Mouse (Mus musculus): ENCODE results near the gene Lpp. TPM values are rescaled to one million over a fixed set of nuclear protein-coding genes. Genes with fewer than 3 reads are reported as not detected.

Gene Lpp
- total and polyA plus RNA-seq, 3 experiments: not detected

GRCm38 (mm10) chr16:24756141-24756540 lies 362.8 kb downstream of the Lpp start:
- H3K9ac ChIP-seq (ENCODE audit: control insufficient read depth, low read depth, low read length, poor library complexity, severe bottlenecking): no peak overlapping the region
- H3K27ac ChIP-seq (ENCODE audit: control insufficient read depth, low read depth, low read length): no peak overlapping the region
- DNase-seq (ENCODE audit: low read depth, low spot score): no peak
- TF ChIP-seq TCF12 (IDR thresholded peaks at IDR 0.05; ENCODE audit: low read depth, low read length) (no peak), JUND (IDR thresholded peaks at IDR 0.05; ENCODE audit: low read depth, low read length) (no peak), GABPA (IDR thresholded peaks at IDR 0.05; ENCODE audit: low read depth, low read length) (no peak), NELFE (IDR thresholded peaks at IDR 0.05; ENCODE audit: low read depth, low read length) (no peak), CHD2 (IDR thresholded peaks at IDR 0.05; ENCODE audit: low read length) (no peak), MAZ (IDR thresholded peaks at IDR 0.05; ENCODE audit: low read depth, low read length) (no peak), NRF1 (IDR thresholded peaks at IDR 0.05; ENCODE audit: insufficient read depth, low read depth, low read length, poor library complexity, severe bottlenecking) (no peak)
- H3K4me1 ChIP-seq (ENCODE audit: control insufficient read depth in 1 of 2, insufficient read depth in 2 of 2, low read length in 2 of 2): no peaks in the 10 kb centered on the region
- H3K36me3 ChIP-seq (ENCODE audit: control insufficient read depth in 1 of 2, insufficient read depth in 2 of 2, low read length in 2 of 2): no peaks in the 10 kb centered on the region
- H3K27me3 ChIP-seq (ENCODE audit: control insufficient read depth in 1 of 2, insufficient read depth in 2 of 2, low read length in 2 of 2): no peaks in the 10 kb centered on the region
- H3K9me3 ChIP-seq (replicated peaks; ENCODE audit: insufficient read depth, low read length): no peaks in the 10 kb centered on the region
- H3K4me3 ChIP-seq (ENCODE audit: control insufficient read depth in 1 of 2, insufficient read depth in 1 of 2, low read depth in 2 of 2, low read length in 2 of 2): no peak overlapping the region
- H3K79me2 ChIP-seq (ENCODE audit: control insufficient read depth, insufficient read depth, low read length, poor library complexity): no peaks in the 10 kb centered on the region

- Histone ChIP-seq H3K9ac (ENCODE audit: control insufficient read depth, low read depth, low read length, poor library complexity, severe bottlenecking) (no peak overlapping the region), H3K27me3 (ENCODE audit: control insufficient read depth in 1 of 2, insufficient read depth in 2 of 2, low read length in 2 of 2) (no peaks in the 10 kb centered on the region), H3K79me2 (ENCODE audit: control insufficient read depth, insufficient read depth, low read length, poor library complexity) (no peaks in the 10 kb centered on the region), H3K4me1 (ENCODE audit: control insufficient read depth in 1 of 2, insufficient read depth in 2 of 2, low read length in 2 of 2) (no peaks in the 10 kb centered on the region), H3K9me3 (replicated peaks; ENCODE audit: insufficient read depth, low read length) (no peaks in the 10 kb centered on the region), H3K27ac (ENCODE audit: control insufficient read depth, low read depth, low read length) (no peak overlapping the region), H3K36me3 (ENCODE audit: control insufficient read depth in 1 of 2, insufficient read depth in 2 of 2, low read length in 2 of 2) (no peaks in the 10 kb centered on the region), H3K4me3 (ENCODE audit: control insufficient read depth in 1 of 2, insufficient read depth in 1 of 2, low read depth in 2 of 2, low read length in 2 of 2) (no peak overlapping the region)
- no peak for TF ChIP-seq RAD21 (IDR thresholded peaks at IDR 0.05; ENCODE audit: low read depth, low read length)
- TF ChIP-seq MEF2A (IDR thresholded peaks at IDR 0.05; ENCODE audit: extremely low read depth, insufficient replicate concordance, low read depth, low read length, poor library complexity, severe bottlenecking): no peak
- TF ChIP-seq GABPA (IDR thresholded peaks at IDR 0.05; ENCODE audit: low read depth, low read length): no peak
- no peak for TF ChIP-seq HCFC1 (IDR thresholded peaks at IDR 0.05; ENCODE audit: low read depth, low read length)
- DNase-seq (ENCODE audit: low read depth, low spot score): no peak
Measured at GRCm38 (mm10) chr16:24766051-24766450, 372.7 kb downstream of the Lpp start.

GRCm38 (mm10) chr16:24766596-24766995 lies 373.3 kb downstream of the Lpp start:
- DNase-seq (ENCODE audit: low read depth, low spot score): no peak
- no peaks in the 10 kb centered on the region for H3K27me3 ChIP-seq (ENCODE audit: control insufficient read depth in 1 of 2, insufficient read depth in 2 of 2, low read length in 2 of 2)

More at GRCm38 (mm10) chr16:24766596-24766995, 373.3 kb downstream of the Lpp start:
- TF ChIP-seq ZNF384 (IDR thresholded peaks at IDR 0.05; ENCODE audit: low read depth, low read length) (no peak), MXI1 (IDR thresholded peaks at IDR 0.05; ENCODE audit: low read depth, low read length) (no peak), USF2 (IDR thresholded peaks at IDR 0.05; ENCODE audit: borderline replicate concordance in 1 of 2, insufficient read depth in 1 of 2, low read depth in 1 of 2, low read length in 2 of 2) (no peak), MYB (IDR thresholded peaks at IDR 0.05; ENCODE audit: low read depth, low read length) (no peak)
- H3K79me2 ChIP-seq (ENCODE audit: control insufficient read depth, insufficient read depth, low read length, poor library complexity): no peaks in the 10 kb centered on the region
- H3K9ac ChIP-seq (ENCODE audit: control insufficient read depth, low read depth, low read length, poor library complexity, severe bottlenecking): no peak overlapping the region
- no peak overlapping the region for H3K4me3 ChIP-seq (ENCODE audit: control insufficient read depth in 1 of 2, insufficient read depth in 1 of 2, low read depth in 2 of 2, low read length in 2 of 2)
- no peaks in the 10 kb centered on the region for H3K9me3 ChIP-seq (replicated peaks; ENCODE audit: insufficient read depth, low read length)
- H3K27ac ChIP-seq (ENCODE audit: control insufficient read depth, low read depth, low read length): no peak overlapping the region
- H3K4me1 ChIP-seq (ENCODE audit: control insufficient read depth in 1 of 2, insufficient read depth in 2 of 2, low read length in 2 of 2): no peaks in the 10 kb centered on the region
- no peaks in the 10 kb centered on the region for H3K36me3 ChIP-seq (ENCODE audit: control insufficient read depth in 1 of 2, insufficient read depth in 2 of 2, low read length in 2 of 2)
